Mouse (Mus musculus) cerebellum, adult 9-11 months (tissue): ENCODE results near the gene Bard1.

Source experiments
- DNase-seq: peaks from one replicate; pipeline ENCODE4 v3.0.0; 2022

Bard1 gene

DNA sequence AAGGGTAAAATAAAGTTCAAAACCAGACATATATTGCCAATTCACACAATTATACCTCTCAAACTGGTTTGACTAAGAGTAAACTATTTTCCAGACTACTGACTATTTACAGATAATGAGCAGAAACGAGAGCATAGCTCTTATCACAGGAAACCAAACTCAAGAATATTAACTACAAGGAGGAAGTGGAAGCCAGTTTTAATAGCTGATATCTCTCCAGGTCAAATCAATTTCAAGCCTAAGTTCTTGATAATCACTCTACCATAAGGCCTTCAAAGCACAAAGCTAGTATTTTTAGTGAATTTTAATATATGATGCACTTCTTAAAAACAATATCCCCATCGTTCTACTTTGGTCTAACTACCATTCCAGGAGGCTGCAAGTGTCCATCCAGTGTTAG lies 57.8 kb downstream of the Bard1 start:
- DNase-seq, result no peak

DNA sequence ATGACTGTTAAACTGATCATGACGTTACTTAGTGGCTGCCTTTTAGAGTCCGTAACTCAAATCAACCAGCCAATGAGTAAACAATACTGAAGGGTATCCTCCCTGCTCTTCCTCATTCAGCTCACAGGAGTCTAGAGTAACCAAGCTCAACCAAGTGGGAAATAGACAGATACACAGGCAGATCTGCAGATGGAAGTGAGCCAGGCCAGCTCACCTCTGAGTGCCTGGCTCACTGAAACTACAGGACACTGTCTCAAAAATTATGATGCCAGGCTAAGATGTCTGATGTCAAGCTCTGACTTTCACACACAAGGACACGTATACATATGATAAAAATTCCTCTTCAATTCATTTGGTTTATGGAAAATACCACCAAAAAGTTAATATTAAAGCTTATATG lies 59.0 kb downstream of the Bard1 start:
- DNase-seq, result no peak

DNA sequence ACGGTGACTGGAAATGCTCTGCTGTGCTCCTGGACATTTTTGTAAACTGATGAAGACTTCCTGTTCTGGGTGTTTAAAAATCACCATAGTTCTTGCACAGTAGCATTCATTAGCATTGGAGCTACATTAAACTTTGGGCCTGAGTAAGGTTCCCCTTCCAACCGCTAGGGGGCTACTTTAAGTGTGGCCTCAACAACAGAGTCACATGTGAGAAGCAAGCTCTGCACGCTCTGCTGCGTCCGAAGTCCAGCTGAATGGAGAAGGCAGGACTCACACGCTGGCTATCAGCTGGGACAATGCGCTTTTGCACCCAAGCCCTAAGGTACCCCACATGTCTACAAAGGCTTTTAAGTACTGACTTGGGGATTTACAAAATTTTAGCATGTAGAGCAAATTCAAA lies 65.9 kb downstream of the Bard1 start:
- DNase-seq, result no peak

DNA sequence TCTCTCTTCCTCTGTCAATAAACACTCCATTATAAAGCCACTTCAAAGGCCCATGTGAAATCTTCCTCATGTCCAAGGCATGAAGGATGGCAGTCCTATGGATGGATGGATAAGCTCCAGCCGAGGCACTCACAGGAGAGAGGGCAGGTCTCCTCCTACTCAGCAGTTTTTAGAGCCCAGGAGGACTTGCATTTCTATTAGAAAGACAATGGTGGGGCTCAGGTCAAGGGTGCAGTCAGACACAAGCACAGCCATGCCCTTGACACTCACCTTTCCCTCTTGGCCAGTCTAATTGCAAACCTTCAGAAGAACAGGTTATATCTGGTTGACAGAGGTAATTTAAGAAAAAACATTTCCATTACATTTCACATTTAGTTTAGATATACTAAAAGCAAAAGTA lies 67.4 kb downstream of the Bard1 start:
- no peak for DNase-seq

DNA sequence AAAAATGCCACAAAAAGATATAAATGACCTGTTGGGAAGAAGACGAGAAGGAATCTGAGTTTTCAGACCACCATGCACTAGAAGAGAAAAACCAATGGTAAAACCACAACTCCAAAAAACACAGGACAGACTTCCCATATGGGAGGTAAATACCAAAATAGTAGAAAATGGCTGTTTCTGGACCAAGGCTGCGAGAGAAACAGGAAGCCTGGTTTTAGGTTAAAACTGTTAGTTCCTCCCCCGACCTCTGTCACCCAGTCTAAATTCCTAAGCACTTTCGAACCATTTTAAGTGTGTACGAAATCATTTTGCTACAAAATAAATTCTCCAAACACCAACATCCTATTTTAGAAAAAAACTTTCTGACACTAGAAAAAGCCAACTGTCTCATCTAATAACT lies 80.2 kb downstream of the Bard1 start:
- no peak for DNase-seq

DNA sequence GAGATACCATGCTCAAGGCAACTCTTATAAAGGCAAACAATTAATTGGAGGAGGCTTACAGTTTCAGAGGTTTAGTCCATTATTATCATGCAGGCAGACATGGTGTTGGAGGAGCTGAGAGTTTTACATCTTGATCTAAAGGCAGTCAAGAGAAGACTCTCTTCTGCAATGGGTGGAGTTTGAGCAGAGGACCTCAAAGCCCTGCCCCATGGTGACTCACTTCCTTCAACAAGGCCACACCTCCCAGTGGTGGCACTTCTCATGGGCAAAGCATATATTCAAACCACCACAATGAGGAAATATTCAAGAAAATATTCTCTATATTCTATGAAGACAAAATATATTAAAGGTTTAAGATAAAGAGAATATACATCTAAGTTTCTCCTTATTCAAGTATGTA lies 88.6 kb downstream of the Bard1 start:
- no peak for DNase-seq

DNA sequence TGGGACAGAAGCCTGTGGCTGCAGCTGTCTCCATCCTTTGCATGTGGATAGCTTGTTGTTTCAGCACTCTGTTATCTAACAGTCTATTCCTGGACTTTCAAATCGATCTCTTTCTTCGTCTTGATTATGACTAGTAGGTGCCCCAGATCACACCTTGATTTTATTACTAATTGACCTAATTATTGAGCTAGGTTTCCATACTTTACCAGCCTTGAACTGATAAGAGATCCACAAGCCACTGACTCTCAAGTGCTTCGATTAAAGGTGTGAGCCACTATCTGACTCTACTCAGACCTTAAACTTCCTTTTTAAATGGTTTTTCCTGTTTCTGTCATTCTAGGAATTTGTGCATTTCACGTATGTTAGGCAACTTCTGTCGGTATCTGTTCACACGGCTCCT lies 96.9 kb downstream of the Bard1 start:
- no peak for DNase-seq

DNA sequence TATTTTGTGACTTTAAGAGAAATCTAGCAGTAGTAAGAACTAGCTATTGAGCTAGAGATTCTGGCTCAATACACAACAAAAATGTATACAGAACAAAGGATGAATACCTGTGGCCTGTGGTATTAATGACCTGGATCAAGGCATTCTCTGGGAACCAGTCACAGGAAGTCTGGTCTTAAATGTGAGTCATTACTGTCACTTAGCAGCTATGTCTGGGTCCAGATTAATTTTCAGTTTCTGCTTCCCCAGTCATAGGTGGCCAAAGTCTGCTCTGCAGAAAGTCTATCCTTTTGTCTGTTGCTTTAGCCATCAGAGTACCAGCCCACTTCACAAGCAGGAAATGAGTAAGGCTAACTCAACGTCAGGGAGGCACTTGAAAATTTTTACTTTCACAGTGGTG lies 98.8 kb downstream of the Bard1 start:
- DNase-seq, result no peak

DNA sequence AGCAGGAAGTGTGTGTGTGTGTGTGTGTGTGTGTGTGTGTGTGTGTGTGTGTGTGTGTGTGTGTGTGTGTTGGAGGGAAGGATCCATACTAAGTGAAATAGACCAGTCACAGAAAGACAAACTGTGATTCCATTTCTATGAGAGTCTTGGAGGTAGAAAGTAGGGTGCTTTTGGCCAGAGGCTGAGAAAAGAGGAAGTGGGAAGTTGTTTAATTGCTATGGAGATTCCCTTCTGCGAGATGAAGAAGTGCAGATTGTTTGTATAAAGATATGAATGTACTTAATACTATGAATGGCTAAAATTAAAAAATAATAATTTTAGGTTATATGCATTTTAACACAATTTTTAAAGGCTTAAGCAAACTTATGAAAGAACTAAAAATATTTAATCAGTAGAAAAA lies 99.2 kb downstream of the Bard1 start:
- DNase-seq, result no peak

DNA sequence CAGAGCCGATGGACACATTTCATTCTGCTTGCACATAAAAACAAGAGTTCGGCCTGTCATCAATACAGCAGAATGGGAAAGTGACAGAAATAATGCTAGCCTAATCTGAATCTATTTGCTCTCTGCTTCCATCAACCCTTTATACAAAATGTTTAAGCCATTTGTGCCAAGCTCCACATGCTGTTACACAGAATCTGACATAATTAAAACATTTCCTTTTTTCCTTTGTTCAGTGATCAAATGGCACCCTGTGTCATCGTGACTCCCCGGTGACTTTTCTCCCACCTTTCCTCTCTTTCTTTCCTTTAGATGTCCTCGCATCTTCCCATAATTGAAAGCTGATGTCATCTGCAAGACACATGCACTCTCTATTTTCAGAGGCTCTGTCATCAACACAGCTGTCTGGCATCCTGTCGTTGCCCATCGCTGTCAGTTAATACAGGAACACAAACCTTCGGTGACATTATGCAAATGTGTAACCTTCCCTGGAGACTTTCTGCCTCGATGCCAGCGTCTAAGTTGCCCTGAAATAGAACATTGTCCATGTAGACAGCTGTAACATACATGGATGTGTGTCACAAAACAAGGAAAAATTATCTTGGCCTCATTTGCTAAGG lies 105.5 kb downstream of the Bard1 start:
- DNase-seq, result no peak

DNA sequence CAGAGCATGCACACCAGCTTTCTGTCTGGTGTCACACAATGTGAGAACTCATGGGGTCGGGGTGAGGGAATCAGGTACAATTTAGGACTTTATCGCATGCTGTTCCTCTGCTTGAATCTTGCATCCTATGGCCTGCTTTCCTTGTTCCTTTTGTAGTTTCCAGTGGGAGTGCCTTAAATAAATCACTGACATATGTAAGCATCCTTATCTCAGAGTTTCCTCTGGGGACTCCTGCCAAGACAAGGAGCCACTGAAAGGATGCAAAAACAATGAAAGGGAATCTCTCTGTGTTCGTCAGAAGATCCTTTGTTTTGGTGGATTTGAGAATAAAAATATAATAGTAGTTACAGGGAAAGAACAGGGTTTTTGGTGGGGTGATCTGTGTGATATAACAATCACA lies 106.2 kb downstream of the Bard1 start:
- DNase-seq, result no peak
